Mouse (Mus musculus) gastrocnemius, adult 18-20 months (tissue): ENCODE results near the gene Car15. TPM values are rescaled to one million over a fixed set of nuclear protein-coding genes. Genes with fewer than 3 reads are reported as not detected.

Source experiments
- DNase-seq: peaks from one replicate; pipeline ENCODE4 v3.0.0; 2021; ENCODE audit warnings: low spot score
- long read RNA-seq, 2 experiments: library from polyadenylated mRNA; stranded (forward); transcript quantifications; one replicate each; pipeline ENCODE4 v2.0.0; 2021
- total RNA-seq, 2 experiments: library from RNA; stranded (reverse); gene quantifications; 2 replicates each; pipeline ENCODE4 v1.2.3; 2021

Gene Car15
- total RNA-seq: 1 to 10 TPM in 1 of 2 experiments, under 1 TPM in 1; 0.87 to 1.2 TPM
- long read RNA-seq, experiment 1: 0 reads
- long read RNA-seq, experiment 2: 0 reads

DNA sequence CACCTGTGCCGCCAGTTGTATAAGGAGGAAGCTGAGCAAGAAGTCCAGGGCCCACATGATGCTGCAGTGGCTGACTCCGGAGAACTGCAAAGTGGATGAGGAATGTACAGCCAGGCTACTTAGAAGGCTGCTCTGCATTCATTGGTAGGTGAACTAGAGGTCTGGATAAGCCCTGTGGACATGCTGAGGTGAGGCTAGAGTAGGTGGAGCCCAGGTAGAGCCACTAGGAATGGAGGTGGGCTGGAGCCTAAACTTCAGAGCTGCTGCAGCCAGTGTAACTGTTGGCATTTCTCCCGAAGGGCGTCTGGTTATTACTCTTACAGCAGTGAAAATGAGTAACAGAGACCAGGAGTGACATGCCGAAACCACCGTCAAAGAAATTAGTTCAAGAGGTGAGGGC, at the start of gene Car15:
TSS of gene Car15 (minus strand) at position 314 of the 400 bp plus-strand sequence.
- DNase-seq: no peak

GRCm38 (mm10) chr16:17884116-17884515, 46.0 kb upstream of the Car15 start:
- no peak for DNase-seq

GRCm38 (mm10) chr16:17882196-17882595, 44.0 kb upstream of the Car15 start:
- DNase-seq: no peak

GRCm38 (mm10) chr16:17879571-17879970, 41.4 kb upstream of the Car15 start:
- DNase-seq: no peak

DNA sequence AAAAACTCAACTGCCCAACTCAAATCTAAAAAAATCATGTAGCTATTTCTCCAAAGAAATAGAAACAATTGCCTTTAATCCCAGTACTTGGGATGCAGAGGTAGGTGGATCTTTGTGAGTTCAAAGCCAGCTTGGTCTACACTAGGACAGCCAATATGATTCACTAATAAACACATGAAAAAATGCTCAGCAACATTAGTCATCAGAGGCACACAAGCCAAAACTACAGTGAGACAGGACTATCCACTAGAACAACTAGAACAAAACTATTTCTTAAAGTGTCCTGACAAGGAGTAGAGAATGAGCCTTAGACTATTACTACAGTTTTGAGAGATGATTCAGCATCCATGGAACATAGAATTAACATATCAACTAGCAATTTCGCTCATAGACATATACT, 37.9 kb upstream of the Car15 start:
- DNase-seq: no peak

DNA sequence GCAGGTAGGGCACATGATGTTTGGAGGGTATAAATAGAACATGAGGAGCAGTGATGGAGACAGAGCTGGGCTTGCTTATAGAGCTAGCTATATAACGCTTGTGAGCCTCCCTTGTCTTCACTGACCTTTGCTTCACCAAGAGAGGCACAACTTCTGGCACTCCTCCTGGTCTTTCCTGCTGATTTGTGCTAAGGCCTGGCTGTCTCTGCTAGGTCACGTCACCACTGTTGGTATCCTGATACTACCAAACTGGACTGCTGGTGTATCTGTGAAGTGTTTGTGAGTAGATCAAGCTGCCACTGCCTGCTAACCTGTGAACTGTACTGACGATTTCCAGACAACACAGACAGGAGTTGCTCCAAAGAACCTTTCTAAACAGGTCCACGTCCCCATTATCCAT, 37.0 kb upstream of the Car15 start:
- DNase-seq: peak; percentile 25

GRCm38 (mm10) chr16:17872995-17873394, 34.8 kb upstream of the Car15 start:
- no peak for DNase-seq

DNA sequence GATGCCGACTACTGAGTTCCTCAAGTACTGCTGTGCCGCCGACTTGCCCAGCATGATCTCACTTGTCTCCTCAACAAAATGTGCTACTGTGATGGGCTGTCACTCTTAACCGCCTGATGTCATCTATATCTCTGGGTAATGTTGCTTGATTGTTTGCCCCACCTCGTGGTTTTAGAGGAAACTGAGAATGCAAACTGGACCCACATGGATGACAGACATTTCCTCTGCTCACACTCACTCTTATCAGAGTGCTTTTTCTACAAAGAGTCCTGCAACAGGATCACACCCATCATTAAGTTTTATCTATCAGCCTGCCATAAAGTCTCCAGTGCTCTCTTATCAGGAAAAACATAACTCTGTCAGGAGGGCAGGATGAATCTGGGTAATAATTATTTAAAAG, 33.1 kb upstream of the Car15 start:
- no peak for DNase-seq

DNA sequence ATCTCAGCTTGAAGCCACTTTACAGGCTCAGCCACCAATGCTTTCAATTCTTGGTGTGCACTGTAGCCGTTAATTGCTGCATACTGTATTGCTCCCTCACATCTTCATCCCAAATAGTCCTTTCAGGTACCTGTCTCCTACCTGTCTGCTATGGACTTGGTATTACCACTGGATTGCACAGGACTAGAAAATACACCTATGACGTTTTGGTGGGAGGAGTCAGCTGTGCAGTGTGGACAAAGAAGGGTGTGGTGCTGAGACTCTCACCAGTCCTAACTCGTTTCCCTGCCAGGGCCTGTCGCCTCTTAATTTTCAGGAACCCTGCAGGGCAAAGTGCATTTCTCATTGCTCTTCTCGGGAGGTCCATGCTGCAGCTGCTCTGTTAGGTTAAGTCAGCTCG, 27.6 kb upstream of the Car15 start:
- no peak for DNase-seq

GRCm38 (mm10) chr16:17865293-17865692, 27.1 kb upstream of the Car15 start:
- no peak for DNase-seq

DNA sequence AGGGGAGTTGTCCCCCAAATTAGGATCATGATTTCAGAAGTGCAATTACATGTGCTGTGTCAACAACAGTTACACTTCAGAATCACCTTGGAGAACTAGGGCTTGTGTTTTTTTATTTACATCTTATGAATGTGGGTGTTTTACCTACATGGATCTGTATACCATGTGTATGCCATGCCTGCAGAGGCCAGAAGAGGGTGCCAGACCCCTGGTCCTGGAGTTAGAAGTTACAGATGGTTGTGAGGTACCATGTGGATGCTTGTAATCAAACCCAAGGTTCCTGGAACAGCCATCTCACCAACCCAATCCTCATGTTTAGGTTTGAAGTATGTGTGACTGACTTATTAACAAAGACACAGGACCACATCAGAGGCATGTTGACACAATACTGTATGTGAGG, 20.4 kb upstream of the Car15 start:
- DNase-seq: no peak

GRCm38 (mm10) chr16:17857157-17857556, 19.0 kb upstream of the Car15 start:
- no peak for DNase-seq

- no peak for DNase-seq
Observed at GRCm38 (mm10) chr16:17853263-17853662, 15.1 kb upstream of the Car15 start.

- no peak for DNase-seq
Observed at GRCm38 (mm10) chr16:17851860-17852259, 13.7 kb upstream of the Car15 start.

DNA sequence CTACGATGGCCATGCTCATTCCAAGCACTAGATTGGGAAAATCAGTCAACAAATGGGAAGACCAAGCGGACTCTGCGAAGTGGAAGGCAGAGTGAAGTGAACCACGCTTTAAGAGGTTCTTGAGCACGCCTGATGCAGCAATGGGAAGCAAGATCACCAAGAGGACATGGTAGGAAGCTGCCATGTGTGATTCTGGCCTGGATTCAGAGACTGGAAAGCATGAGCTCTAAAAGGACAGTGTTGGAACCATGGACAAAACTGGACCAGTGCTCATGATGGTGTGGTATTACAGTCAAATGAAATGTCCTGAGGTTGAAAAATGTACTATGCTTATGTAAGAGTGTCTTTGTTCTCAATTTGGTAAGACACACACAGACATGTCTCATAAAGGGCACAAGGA, 13.2 kb upstream of the Car15 start:
- no peak for DNase-seq

GRCm38 (mm10) chr16:17849486-17849885, 11.3 kb upstream of the Car15 start:
- DNase-seq: no peak

GRCm38 (mm10) chr16:17848928-17849327, 10.8 kb upstream of the Car15 start:
- DNase-seq: peak; percentile 33

- no peak for DNase-seq
Observed at GRCm38 (mm10) chr16:17848431-17848830, 10.3 kb upstream of the Car15 start.

DNA sequence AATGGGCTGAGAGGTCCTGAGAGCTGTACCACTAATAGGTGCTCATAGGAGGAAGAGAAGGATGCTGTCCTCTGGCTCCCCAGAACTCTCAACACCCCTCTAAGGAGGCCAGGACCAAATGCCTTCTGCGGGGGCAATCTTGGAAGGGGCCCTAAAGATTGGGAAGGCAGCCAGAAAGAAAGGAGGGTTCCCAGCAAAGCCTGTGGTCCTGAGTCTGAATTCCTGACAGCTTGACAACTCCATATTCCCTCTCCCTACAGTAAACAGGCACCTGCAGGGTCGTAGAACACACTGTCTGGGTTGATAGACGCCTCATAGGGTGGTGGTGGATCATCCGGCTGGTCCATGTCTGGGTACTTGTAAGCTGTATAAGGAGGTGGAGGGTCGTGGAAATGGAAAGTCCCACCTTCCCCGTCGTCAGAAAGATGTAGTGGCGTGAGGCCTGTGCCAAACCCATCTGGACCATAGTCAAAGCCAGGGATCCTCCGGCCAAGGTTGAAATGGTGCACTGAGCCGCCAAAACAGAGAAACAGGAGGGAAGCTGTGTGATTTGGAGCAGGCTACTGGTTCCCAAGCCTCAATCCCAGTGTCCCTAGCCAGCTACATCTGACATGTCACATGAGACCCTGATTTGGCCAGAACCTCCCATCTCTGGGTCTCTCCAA, 5.7 kb upstream of the Car15 start:
- DNase-seq: no peak

DNA sequence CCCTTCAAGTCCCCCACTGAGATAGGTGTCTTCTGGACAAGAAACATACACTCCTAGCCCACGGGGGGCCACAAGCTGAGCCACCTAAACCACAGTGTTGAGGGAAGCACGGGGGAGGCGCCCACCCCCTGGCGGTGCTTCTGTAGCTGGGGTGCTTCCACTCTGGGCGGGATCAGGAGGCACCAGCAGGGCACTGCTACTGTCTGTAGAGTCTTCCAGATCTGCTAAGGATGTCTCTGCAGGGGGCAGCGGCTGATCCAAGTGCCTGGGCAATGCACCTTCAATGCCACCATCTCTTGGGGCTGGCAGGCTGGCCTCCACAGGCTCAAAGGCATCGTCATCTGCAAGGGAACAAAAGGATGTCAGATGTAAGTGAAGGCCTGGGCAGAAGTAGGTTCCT, 4.3 kb upstream of the Car15 start:
- no peak for DNase-seq

DNA sequence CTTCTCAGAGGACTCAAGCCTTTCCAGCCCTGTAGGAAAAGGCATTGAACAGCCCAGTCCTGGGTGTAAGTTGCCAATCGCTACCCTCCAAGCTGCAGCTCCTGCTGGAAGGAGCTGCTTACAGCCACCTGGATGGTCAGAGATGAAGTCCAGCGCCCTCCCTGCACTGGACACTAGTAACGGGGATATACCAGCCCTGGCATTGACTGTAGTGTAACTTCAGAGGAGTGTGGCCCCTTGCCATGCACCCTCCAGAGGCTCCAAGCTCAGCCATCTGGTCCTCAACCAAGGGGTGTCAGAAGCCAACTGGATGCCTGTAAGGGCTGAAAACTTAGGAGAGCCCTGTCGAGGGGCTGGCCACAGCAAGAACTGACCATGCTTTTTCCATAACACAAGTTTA, 1.8 kb upstream of the Car15 start:
- peak; percentile 74 for DNase-seq

GRCm38 (mm10) chr16:17835481-17835880, 2.7 kb downstream of the Car15 start:
- no peak for DNase-seq

DNA sequence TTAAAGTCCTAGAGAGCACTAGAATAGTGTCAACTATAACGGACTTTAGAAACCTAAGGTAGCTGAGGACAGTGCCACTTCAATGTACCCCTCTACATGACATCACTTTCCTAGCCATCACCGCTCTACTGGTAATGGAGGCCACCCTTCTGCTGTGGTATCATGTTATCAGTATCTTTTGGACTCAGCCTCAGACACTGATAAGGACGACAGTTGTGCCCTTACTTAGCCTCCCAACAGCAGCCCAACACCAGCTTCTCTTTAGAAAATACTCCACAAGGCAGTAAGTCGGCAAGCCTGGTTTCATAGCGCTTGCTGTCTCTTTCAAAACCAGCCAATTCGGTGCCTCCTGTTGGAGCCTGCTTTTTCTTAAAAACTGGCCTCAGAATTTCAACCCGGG, 3.6 kb downstream of the Car15 start:
- DNase-seq: no peak
